Mouse (Mus musculus) liver, embryonic 14.5 days (tissue): Measurements from ENCODE around the gene Ighmbp2. TPM values are rescaled to one million over a fixed set of nuclear protein-coding genes. Genes with fewer than 3 reads are reported as not detected.

Source experiments
- ATAC-seq: fragments of 200-750 bp; cut with Nextera tagmentation; 2 replicates; pipeline ENCODE4 v1.8.0; 2017; ENCODE audit warnings: moderate number of reproducible peaks, mild to moderate bottlenecking, moderate library complexity; ENCODE audit not compliant: insufficient read depth
- DNase-seq, 3 experiments: peaks; one replicate each; pipeline ENCODE4 v3.0.0-alpha.2; 2012 to 2013; ENCODE audit warnings: low read depth in 3 of 3, low spot score in 3 of 3
- H3K27ac ChIP-seq: fragments of 300-500 bp; sonication (generic); 2 replicates; pipeline ENCODE4 v1.5.1; 2014; ENCODE audit warnings: moderate library complexity, mild to moderate bottlenecking, control low read depth, inconsistent platforms
- H3K27me3 ChIP-seq: fragments of 300-500 bp; sonication (generic); 2 replicates; pipeline ENCODE4 v1.6.1; 2014; ENCODE audit warnings: mild to moderate bottlenecking, low read length, moderate library complexity; ENCODE audit not compliant: control insufficient read depth, insufficient read depth
- H3K36me3 ChIP-seq: fragments of 300-500 bp; sonication (generic); replicated peaks from 2 replicates; pipeline ENCODE4 v1.6.1; 2014; ENCODE audit warnings: low read depth; ENCODE audit not compliant: control insufficient read depth, insufficient read depth
- H3K4me1 ChIP-seq, 2 experiments: fragments of 200-500 bp in 1 of 2; fragments of 300-500 bp in 1 of 2; sonication (generic) in 1 of 2; replicated peaks; 2 replicates each; pipeline ENCODE4 v1.6.1; 2012 to 2014; ENCODE audit warnings: antibody characterized with exemption in 1 of 2, inconsistent platforms in 1 of 2, low read length in 1 of 2; ENCODE audit not compliant: control insufficient read depth in 2 of 2, insufficient read depth in 2 of 2
- H3K4me2 ChIP-seq: fragments of 300-500 bp; sonication (generic); 2 replicates; pipeline ENCODE4 v1.6.1; 2014; ENCODE audit warnings: low read depth, mild to moderate bottlenecking, control low read depth, moderate library complexity
- H3K4me3 ChIP-seq, 2 experiments: fragments of 200-500 bp in 1 of 2; fragments of 300-500 bp in 1 of 2; sonication (generic) in 1 of 2; 2 replicates each; pipeline ENCODE4 v1.5.1; 2012 to 2014; ENCODE audit warnings: low read depth in 2 of 2, low read length in 2 of 2, mild to moderate bottlenecking in 2 of 2, control low read depth in 1 of 2, inconsistent platforms in 1 of 2, moderate library complexity in 1 of 2; ENCODE audit not compliant: insufficient read depth in 1 of 2
- H3K9ac ChIP-seq: fragments of 300-500 bp; sonication (generic); replicated peaks from 2 replicates; pipeline ENCODE4 v1.6.1; 2014; ENCODE audit warnings: mild to moderate bottlenecking, control low read depth, moderate library complexity
- H3K9me3 ChIP-seq: fragments of 300-500 bp; sonication (generic); 2 replicates; pipeline ENCODE4 v1.6.1; 2016; ENCODE audit warnings: low read length, mixed read lengths; ENCODE audit not compliant: control insufficient read depth
- CTCF ChIP-seq: IDR thresholded peaks from 2 replicates; pipeline ENCODE4 v1.5.1; 2016; ENCODE audit warnings: antibody characterized with exemption, low read depth, control low read depth
- EP300 ChIP-seq: IDR thresholded peaks from 2 replicates; pipeline ENCODE4 v1.6.1; 2016; ENCODE audit warnings: antibody characterized with exemption, low read depth
- WGBS: fragments of 180-500 bp; shearing (Covaris S2); extraction: QIAGEN DNeasy Blood & Tissue Kit; methylation state at CpG from one replicate; pipeline ENCODE4 v1.1.7; 2014; ENCODE audit not compliant: insufficient replicate concordance; 5-methylcytosine and 5-hydroxymethylcytosine counted together
- polyA plus RNA-seq, 2 experiments: library from polyadenylated mRNA; depleted of rRNA in 1 of 2; stranded (reverse) in 1 of 2; unstranded in 1 of 2; fragments of >200 nt; fragmentation: Nextera tagmentation in 1 of 2; extraction: Ambion mirVana in 1 of 2; gene quantifications; 2 replicates each; pipeline versions ENCODE4 v1.2.1 to v1.2.3; 2012 to 2014

Gene Ighmbp2
- polyA plus RNA-seq, 2 experiments, result 1.6 to 2.3 TPM

DNA sequence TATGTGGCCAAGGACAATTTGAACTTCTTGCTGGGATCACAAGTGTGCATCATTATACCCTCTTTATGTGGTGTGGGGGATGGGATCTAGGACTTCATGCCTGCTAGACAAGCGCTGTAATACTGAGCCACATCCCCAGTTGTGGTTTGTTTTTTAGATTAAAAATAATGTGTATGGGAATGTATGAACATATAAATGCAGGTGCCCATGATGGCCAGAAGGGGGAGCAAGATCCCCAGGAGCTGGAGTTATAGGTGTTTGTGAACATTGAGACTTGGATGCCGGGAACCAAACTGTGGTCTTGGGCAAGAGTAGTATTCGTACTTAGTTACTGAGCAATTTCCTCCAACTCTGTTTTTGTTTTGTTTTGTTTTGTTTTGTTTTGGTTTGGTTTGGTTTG lies 38.0 kb upstream of the Ighmbp2 start:
- Histone ChIP-seq H3K36me3 (no peaks in the 10 kb centered on the region), H3K27ac (no peak overlapping the region), H3K4me1 (peaks cover 11 to 30% of the 10 kb centered on the region in 2 experiments), H3K4me3 (no peak overlapping the region), H3K27me3 (no peaks in the 10 kb centered on the region), H3K9me3 (no peaks in the 10 kb centered on the region), H3K9ac (no peak overlapping the region), H3K4me2 (no peak overlapping the region)
- 63% methylated on average over 3 of the region's 3 CpGs for WGBS
- no peak for DNase-seq
- ATAC-seq, result no peak
- TF ChIP-seq EP300 (no peak), CTCF (peak; percentile 74)

DNA sequence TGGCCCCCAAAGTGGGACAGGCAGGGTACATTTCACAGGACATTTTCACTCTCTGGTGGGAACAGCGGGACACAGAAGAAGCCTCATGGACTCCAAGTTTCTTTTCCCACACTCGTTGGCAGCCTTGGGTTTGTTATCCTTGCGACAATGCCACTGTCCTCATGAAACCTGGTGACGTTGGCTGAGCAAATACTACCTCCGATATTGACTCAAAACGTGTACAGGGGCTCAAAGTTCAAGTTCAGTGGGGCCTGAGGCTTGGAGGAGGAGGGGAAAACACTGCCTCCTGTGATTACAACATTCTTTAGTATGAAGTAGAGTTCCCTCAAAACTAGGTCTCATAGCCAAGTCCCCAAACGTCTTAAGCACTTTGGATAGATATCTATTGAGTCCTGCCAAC lies 37.3 kb upstream of the Ighmbp2 start:
- Histone ChIP-seq H3K9ac (no peak overlapping the region), H3K4me1 (peaks cover 9 to 27% of the 10 kb centered on the region in 2 experiments), H3K36me3 (no peaks in the 10 kb centered on the region), H3K27ac (no peak overlapping the region), H3K27me3 (no peaks in the 10 kb centered on the region), H3K9me3 (no peaks in the 10 kb centered on the region), H3K4me3 (no peak overlapping the region), H3K4me2 (0 out of 2 replicates have a peak overlapping the region, but pooled peaks have one; percentile 13)
- TF ChIP-seq EP300 (no peak), CTCF (no peak)
- ATAC-seq, result no peak
- DNase-seq, result no peak
- 56% methylated on average over 7 of the region's 7 CpGs for WGBS

DNA sequence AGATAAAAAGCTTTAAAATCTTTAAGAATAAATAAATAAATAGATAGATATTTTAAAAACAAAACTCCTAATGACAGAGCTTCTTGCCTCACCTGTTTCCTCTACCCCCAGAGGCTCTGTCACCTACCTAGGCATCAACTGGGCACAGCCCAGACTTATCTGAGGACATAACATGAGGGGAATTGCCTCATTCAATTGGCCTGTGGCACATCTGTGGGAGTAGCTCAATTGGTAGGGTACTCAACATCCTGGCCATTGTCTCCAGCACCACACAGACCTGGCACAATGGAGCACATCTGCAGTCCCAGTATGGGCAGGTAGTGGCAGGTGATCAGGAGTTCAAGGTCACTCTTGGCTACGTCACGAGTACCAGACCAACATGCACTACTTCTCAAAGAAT lies 36.5 kb upstream of the Ighmbp2 start:
- no peak overlapping the region for H3K4me2 ChIP-seq

DNA sequence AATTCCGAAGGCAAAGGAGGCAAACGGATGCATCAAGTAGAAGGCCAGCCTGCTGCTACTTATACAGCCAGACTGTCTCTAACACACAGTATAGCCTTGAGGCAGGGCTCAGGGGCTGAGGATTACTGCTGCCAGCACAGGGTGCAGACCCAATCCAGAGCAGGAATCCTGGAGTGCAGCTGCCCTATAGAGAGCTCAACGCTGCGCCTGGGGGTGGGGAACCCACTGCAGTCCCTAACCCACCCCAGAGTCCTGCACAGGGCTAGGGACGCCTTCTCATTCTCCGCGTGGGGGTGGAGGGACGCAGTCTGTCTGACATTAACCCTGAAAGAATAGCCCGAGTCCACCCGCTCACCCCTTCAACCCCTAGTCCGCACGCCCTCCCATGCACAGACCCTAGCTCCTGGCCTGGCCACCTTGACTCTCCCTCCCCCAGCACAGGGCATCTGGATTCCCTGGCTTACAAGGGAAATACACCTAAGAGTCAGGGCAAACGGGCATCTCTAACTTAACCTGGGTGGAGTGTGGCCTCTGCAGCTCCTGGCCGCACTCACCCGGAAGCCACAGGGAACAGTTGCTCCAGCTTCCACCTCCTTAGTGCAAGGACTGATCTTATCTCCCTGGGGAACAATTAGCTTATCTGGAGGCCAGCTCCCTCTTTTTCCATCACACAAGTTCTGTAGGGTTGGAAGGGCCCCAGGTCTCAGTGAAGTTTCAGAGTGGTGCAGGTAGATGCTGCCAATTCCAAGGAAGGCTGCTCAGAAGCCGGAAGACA lies 24.5 kb upstream of the Ighmbp2 start:
- DNase-seq, result no peak
- Histone ChIP-seq H3K4me1 (no peaks in the 10 kb centered on the region), H3K27me3 (no peaks in the 10 kb centered on the region), H3K36me3 (no peaks in the 10 kb centered on the region), H3K4me3 (no peak overlapping the region), H3K27ac (no peak overlapping the region), H3K9ac (no peak overlapping the region), H3K9me3 (no peaks in the 10 kb centered on the region), H3K4me2 (no peak overlapping the region)
- WGBS, result 59% methylated on average over 16 of the region's 16 CpGs
- no peak for ATAC-seq
- TF ChIP-seq EP300, result no peak
- no peak for TF ChIP-seq CTCF

More for the DNA sequence above, 36.5 kb upstream of the Ighmbp2 start:
- ATAC-seq (no peak), DNase-seq (no peak)
- no peak overlapping the region for H3K9ac ChIP-seq
- H3K4me3 ChIP-seq, result no peak overlapping the region
- no peaks in the 10 kb centered on the region for H3K9me3 ChIP-seq
- no peak overlapping the region for H3K27ac ChIP-seq
- 76% methylated on average over 2 of the region's 2 CpGs for WGBS
- H3K36me3 ChIP-seq, result no peaks in the 10 kb centered on the region
- H3K27me3 ChIP-seq, result no peaks in the 10 kb centered on the region
- peaks cover 3 to 22% of the 10 kb centered on the region in 2 experiments; a peak in 3 of 4 replicates for H3K4me1 ChIP-seq
- TF ChIP-seq CTCF, result no peak
- TF ChIP-seq EP300, result no peak

DNA sequence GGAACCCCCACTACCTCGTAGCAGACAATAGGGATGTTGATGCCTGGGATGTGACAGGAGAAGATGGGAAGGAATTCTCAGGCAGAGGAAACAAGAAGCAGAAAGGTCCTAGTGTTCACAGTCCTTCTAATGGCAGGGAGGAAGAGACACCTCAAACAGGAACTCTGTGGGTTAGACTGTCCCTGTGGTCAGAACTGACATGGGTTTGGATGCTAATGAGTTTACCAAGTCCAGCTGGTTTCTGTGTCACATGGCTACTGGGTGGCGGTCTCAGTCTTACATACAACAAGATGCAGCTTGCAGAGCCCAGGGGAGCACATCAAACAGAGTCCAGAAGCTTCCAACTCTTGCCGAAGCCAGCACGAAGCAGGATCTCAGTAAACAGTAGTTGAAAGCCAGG lies 21.2 kb upstream of the Ighmbp2 start:
- no peak overlapping the region for H3K9ac ChIP-seq
- H3K27me3 ChIP-seq, result no peaks in the 10 kb centered on the region
- ATAC-seq (no peak), DNase-seq (no peak)
- WGBS, result 38% methylated on average over 4 of the region's 4 CpGs
- no peak overlapping the region for H3K4me2 ChIP-seq
- no peak overlapping the region for H3K27ac ChIP-seq
- no peaks in the 10 kb centered on the region for H3K4me1 ChIP-seq
- TF ChIP-seq EP300 (no peak), CTCF (no peak)
- H3K36me3 ChIP-seq, result no peaks in the 10 kb centered on the region
- no peaks in the 10 kb centered on the region for H3K9me3 ChIP-seq
- no peak overlapping the region for H3K4me3 ChIP-seq
